Mouse (Mus musculus) cerebellum, adult 11-12 months (tissue): ENCODE results near the gene 3110082I17Rik.
"Not testable (repeated sequence)": the region's sequence is repeated elsewhere in the genome, so short reads cannot be mapped to it uniquely, and the experiment has no call there.

ENCODE experiments used
- DNase-seq: peaks from one replicate; pipeline ENCODE4 v3.0.0; 2022

The 3110082I17Rik gene

GRCm38 (mm10) chr5:139392219-139393196, 67.8 kb downstream of the 3110082I17Rik start:
- DNase-seq = no peak

- no peak for DNase-seq
Observed at GRCm38 (mm10) chr5:139391309-139391990, 68.9 kb downstream of the 3110082I17Rik start.

GRCm38 (mm10) chr5:139390324-139391119, 69.8 kb downstream of the 3110082I17Rik start:
- DNase-seq = not testable (repeated sequence)

GRCm38 (mm10) chr5:139389676-139390061, 70.7 kb downstream of the 3110082I17Rik start:
- DNase-seq = no peak

GRCm38 (mm10) chr5:139388694-139389675, 71.3 kb downstream of the 3110082I17Rik start:
- no peak for DNase-seq

GRCm38 (mm10) chr5:139388195-139388570, 72.1 kb downstream of the 3110082I17Rik start:
- no peak for DNase-seq

GRCm38 (mm10) chr5:139387329-139388194, 72.8 kb downstream of the 3110082I17Rik start:
- DNase-seq = no peak

- DNase-seq = no peak
Observed at GRCm38 (mm10) chr5:139386047-139386446, 74.3 kb downstream of the 3110082I17Rik start.

GRCm38 (mm10) chr5:139384531-139384930, 75.8 kb downstream of the 3110082I17Rik start:
- no peak for DNase-seq

GRCm38 (mm10) chr5:139383234-139383633, 77.1 kb downstream of the 3110082I17Rik start:
- DNase-seq = no peak

- no peak for DNase-seq
Observed at GRCm38 (mm10) chr5:139382760-139383159, 77.6 kb downstream of the 3110082I17Rik start.

- DNase-seq = no peak
Observed at GRCm38 (mm10) chr5:139381586-139382513, 78.5 kb downstream of the 3110082I17Rik start.

- DNase-seq = peak; percentile 93
Observed at GRCm38 (mm10) chr5:139380385-139381248, 79.7 kb downstream of the 3110082I17Rik start.

GRCm38 (mm10) chr5:139379771-139380384, 80.4 kb downstream of the 3110082I17Rik start:
- no peak for DNase-seq

- peak; percentile 52 for DNase-seq
Observed at GRCm38 (mm10) chr5:139378986-139379629, 81.2 kb downstream of the 3110082I17Rik start.

- DNase-seq = no peak
Observed at GRCm38 (mm10) chr5:139378271-139378556, 82.1 kb downstream of the 3110082I17Rik start.

- DNase-seq = no peak
Observed at GRCm38 (mm10) chr5:139377468-139378270, 82.7 kb downstream of the 3110082I17Rik start, which contains the start of gene Gpr146. Gene Gpr146, plus strand, starts transcription at chr5:139377697.
